8 mouse cellular contexts compared by ENCODE assay signal in the genomic region with DNA sequence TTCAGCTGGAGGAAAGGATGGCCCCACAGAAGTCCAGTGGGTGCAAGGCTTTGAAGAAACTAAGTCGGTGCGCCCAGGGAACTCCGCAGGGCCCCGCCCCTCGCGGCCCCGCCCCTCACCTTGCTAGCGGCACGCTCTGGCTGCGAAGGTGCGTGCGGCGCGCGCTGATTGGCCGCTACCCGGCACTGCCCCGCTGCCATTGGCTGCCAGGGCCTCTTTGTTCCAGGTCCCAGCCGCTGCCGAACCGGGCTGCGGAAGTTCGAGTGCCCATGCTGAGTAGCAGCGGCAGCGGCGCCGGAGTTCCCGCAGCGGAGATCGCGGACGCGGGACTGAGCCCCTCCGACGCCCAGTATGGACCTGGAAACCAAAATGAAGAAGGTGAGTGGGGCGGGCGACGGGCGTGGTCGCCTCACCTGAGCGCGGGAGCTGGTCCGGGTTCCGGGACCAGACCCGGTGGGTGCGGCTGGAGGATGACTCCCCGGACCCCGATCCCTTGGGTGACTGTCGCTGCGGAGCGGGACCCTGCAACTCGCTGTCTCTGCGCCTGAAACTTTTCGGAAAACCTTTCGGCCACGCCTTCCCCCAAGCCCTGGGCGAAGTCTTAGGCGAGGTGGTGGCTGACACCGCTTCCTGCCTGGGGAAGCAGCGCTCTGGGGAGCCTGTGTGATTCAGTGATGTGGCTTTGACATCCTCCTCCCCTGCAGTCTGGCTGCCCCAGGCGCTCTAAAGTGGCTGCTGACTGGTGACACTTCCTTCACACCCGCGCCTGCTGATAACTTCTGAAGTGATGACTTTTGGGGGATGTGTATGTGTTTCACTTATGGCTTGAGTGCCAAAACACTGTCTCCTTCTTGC. TPM values are rescaled to one million over a fixed set of nuclear protein-coding genes. Genes with fewer than 3 reads are reported as not detected.
DNase-seq lines count a peak whose midpoint lies in the region; ATAC-seq lines count a peak whose summit lies in the region.

A gene (plus strand): TSS at position 214 of the 855 bp plus-strand sequence.

- intact Hi-C loops in left cerebral cortex, postnatal 36 days (cut with DNase I) = no loop called here

- peak; percentile 92 for ATAC-seq in intestine, embryonic 16.5 days

- no peaks in the 10 kb centered on the region for H3K9me3 ChIP-seq in intestine, embryonic 16.5 days (ENCODE audit: control insufficient read depth, low read length)

- H3K4me3 ChIP-seq in intestine, embryonic 16.5 days (ENCODE audit: low read length) = peak within 1 kb of the TSS; percentile 91

- no peaks in the 10 kb centered on the region for H3K27me3 ChIP-seq in intestine, embryonic 16.5 days (replicated peaks; ENCODE audit: control insufficient read depth, insufficient read depth, low read length)

- no peaks in the 10 kb centered on the region for H3K36me3 ChIP-seq in intestine, embryonic 16.5 days (ENCODE audit: control insufficient read depth, insufficient read depth, low read length)

- peak within 1 kb of the TSS; percentile 84 for H3K9ac ChIP-seq in intestine, embryonic 16.5 days (ENCODE audit: low read depth, low read length)

- peak within 1 kb of the TSS; percentile 86 for H3K27ac ChIP-seq in intestine, embryonic 16.5 days (ENCODE audit: low read length)

- peak; percentile 65 to 71 for DNase-seq in adrenal gland, adult 18-20 months (ENCODE audit: low spot score in 2 of 2)
- peak; percentile 90 for DNase-seq in embryo, embryonic 11 days
- no peak for DNase-seq in gonadal fat pad, adult 2 months (ENCODE audit: low read depth)
- peak; percentile 46 to 68 for DNase-seq in left cerebral cortex, postnatal 36 days (ENCODE audit: low spot score in 2 of 2)
- DNase-seq in mesoderm, embryonic 11.5 days (ENCODE audit: low read depth, low spot score) = peak; percentile 87
- DNase-seq in right cerebral cortex, postnatal 25 days = peak; percentile 77
- DNase-seq in urinary bladder, postnatal 36 days (ENCODE audit: low spot score in 2 of 2) = peak; percentile 80 to 84

- H3K4me2 ChIP-seq in intestine, embryonic 16.5 days (ENCODE audit: low read depth, low read length) = peak within 1 kb of the TSS; percentile 79

- WGBS in intestine, embryonic 16.5 days = under 1% methylated on average over 62 of the region's 63 CpGs

- peaks cover 23% of the 10 kb centered on the region for H3K4me1 ChIP-seq in intestine, embryonic 16.5 days (ENCODE audit: control insufficient read depth, insufficient read depth, low read length)

RNA-seq across cellular contexts. Expression of the gene that starts here (rescaled TPM):
- total RNA-seq in adrenal gland, adult 18-20 months (2021) = 10 to 100 TPM in 1 of 2 experiments, 1 to 10 TPM in 1; 8.3 to 14.2 TPM
- polyA plus RNA-seq in gonadal fat pad, adult 2 months (2012; rRNA removed) = 53.4 and 55.3 TPM in 2 replicates
- polyA plus RNA-seq in intestine, embryonic 16.5 days (2015; fragmentation: Nextera tagmentation; extraction: Ambion mirVana) = 90.1 and 97.0 TPM in 2 replicates
- 1 to 10 TPM; 4.0 to 4.2 TPM for total RNA-seq in left cerebral cortex, postnatal 36 days (2021)
